Mouse (Mus musculus) kidney, adult 2 months (tissue): ENCODE measurements around the gene Erc2. TPM values are rescaled to one million over a fixed set of nuclear protein-coding genes. Genes with fewer than 3 reads are reported as not detected.
A peak's percentile ranks its signal among the peaks of the same experiment; 100 is the strongest.

Experiments used
- DNase-seq: peaks from one replicate; pipeline ENCODE4 v3.0.0; 2021
- H3K27ac ChIP-seq: fragments of 200-500 bp; 2 replicates; pipeline ENCODE4 v1.5.1; 2012; ENCODE audit warnings: low read depth, low read length, control low read depth, inconsistent platforms; ENCODE audit not compliant: insufficient read depth
- H3K27me3 ChIP-seq: fragments of 200-500 bp; replicated peaks from 2 replicates; pipeline ENCODE4 v1.6.1; 2012; ENCODE audit warnings: mild to moderate bottlenecking, moderate library complexity, low read length, inconsistent platforms; ENCODE audit not compliant: control insufficient read depth, insufficient read depth
- H3K36me3 ChIP-seq: fragments of 200-500 bp; 2 replicates; pipeline ENCODE4 v1.6.1; 2012; ENCODE audit warnings: mild to moderate bottlenecking, moderate library complexity, low read length, inconsistent platforms; ENCODE audit not compliant: control insufficient read depth, insufficient read depth
- H3K4me1 ChIP-seq: fragments of 200-500 bp; 2 replicates; pipeline ENCODE4 v1.6.1; 2011; ENCODE audit warnings: low read length; ENCODE audit not compliant: control insufficient read depth, insufficient read depth
- H3K4me3 ChIP-seq: fragments of 200-500 bp; 2 replicates; pipeline ENCODE4 v1.5.1; 2011; ENCODE audit warnings: mild to moderate bottlenecking, low read depth, low read length, control low read depth; ENCODE audit not compliant: insufficient read depth
- CTCF ChIP-seq: fragments of 200-500 bp; conservative IDR thresholded peaks from 2 replicates; pipeline ENCODE4 v1.5.1; 2011; ENCODE audit warnings: low read depth, mild to moderate bottlenecking, control low read depth, low read length, moderate library complexity, mixed read lengths; ENCODE audit not compliant: insufficient read depth, insufficient read length
- POLR2A ChIP-seq: fragments of 200-500 bp; IDR thresholded peaks from one replicate; pipeline ENCODE4 v1.6.1; 2011; ENCODE audit warnings: low read depth, low read length, control low read depth
- WGBS: fragments of 180-500 bp; shearing (Covaris S2); methylation state at CpG from one replicate; pipeline ENCODE4 v1.1.7; 2018; 5-methylcytosine and 5-hydroxymethylcytosine counted together
- polyA plus RNA-seq: library from polyadenylated mRNA; depleted of rRNA; stranded (reverse); fragments of >200 nt; gene quantifications from 2 replicates; pipeline ENCODE4 v1.2.3, GENCODE M21; 2012

Gene Erc2
- polyA plus RNA-seq, 1 experiment: 6.9 TPM

DNA sequence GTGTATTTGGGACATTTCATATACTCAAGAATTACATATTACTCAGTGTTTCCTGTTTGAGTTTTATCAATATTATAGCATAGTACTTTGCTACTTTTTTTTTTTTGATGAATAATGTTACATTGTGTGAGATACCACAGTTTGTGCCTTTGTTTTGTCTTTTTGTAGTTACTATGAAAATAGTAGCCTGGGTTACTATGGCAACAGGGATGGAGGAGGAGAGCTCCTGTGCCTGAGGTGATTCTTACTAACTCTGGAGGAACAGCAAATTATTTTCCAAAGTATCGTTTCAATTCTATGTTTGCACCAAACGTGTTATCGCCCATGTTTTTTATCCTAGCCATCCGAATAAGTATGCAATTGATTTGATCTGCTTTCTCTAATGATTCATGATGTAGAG lies 438.7 kb downstream of the Erc2 start:
- DNase-seq: no peak
- H3K36me3 ChIP-seq: no peaks in the 10 kb centered on the region
- 78% methylated on average over 4 of the region's 4 CpGs for WGBS
- no peak overlapping the region for H3K27ac ChIP-seq
- no peaks in the 10 kb centered on the region for H3K27me3 ChIP-seq
- no peak overlapping the region for H3K4me3 ChIP-seq
- TF ChIP-seq POLR2A (no peak), CTCF (no peak)
- no peaks in the 10 kb centered on the region for H3K4me1 ChIP-seq

DNA sequence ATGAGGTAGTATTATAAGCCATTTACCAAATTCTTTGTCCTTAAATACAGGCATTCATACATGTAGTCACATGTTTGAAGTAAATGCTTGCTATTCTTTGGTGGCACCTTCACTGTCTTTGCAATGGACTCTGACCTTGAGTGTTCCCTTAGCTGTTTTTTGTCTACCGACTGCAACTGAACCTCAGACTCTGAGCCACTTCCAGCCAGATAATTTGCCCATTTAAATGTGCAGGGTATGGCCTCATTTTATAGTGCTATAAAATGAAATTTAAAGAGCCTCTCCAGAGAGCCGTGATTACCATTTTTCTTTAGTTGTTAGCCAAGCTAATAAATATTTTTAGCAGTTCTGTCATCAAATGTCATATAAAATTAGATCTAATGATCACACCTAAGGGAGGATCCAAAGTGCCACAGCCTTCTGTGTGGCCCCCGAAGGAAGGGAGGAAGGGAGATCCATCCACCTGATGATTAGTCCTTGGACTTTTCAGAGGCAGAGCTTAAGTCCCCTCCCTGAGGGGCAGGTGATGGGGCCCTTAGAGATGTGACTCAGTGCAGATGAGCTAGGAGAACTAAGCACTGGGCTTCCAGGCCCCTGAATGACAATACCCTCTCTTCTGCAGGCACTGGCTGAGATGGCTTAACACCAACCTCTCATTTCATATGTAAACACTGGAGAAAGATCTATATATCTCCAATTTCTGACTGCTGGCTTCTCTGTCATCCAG lies 439.6 kb downstream of the Erc2 start:
- Histone ChIP-seq H3K4me1 (no peaks in the 10 kb centered on the region), H3K27ac (no peak overlapping the region), H3K36me3 (no peaks in the 10 kb centered on the region), H3K4me3 (no peak overlapping the region), H3K27me3 (no peaks in the 10 kb centered on the region)
- no peak for TF ChIP-seq POLR2A
- no peak for TF ChIP-seq CTCF
- DNase-seq: no peak
- 37% methylated on average over 3 of the region's 3 CpGs for WGBS

DNA sequence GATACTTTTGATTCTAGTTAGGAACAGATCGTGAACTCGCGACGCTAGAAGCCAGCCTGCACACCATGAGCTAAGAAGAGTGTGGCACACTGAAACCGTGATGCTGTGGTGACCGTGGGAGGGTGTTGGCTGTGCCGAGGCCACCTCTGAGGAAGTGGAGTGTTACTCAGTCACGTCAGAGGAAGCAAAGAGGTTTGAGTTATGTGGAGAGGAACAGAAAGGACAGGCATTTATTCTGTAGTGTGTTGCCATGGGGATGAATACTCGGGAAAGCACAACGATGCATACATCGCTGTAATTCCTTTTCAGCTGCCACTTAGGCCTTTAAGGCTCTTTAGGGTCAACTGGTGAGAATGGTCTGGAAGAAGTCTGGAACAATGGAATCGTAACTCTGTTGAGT lies 445.8 kb downstream of the Erc2 start:
- no peak for DNase-seq

DNA sequence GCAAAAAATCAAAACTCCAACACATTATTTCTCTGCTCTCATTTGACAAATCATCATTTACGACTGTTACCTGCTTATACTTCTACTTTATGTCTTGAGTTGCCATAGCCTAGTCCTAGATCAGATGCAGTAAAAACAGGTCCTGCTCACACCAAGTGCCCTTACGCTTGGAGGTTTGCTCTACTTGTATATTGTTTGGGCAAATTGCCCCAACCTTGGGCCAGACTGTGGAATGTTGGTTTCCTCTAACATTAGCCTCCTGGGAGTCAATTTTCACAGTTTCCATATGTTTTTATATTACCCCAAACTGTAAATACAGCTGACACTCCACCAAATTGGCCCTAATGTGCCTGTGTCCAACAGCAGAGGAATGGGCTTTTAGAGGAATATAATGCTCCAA lies 447.6 kb downstream of the Erc2 start:
- Histone ChIP-seq H3K27me3 (no peaks in the 10 kb centered on the region), H3K4me1 (no peaks in the 10 kb centered on the region), H3K36me3 (no peaks in the 10 kb centered on the region), H3K27ac (no peak overlapping the region), H3K4me3 (no peak overlapping the region)
- TF ChIP-seq CTCF: no peak
- no peak for TF ChIP-seq POLR2A
- WGBS: 93% methylated on average over 2 of the region's 2 CpGs
- no peak for DNase-seq

More for the DNA sequence above, 445.8 kb downstream of the Erc2 start:
- Histone ChIP-seq H3K4me1 (no peaks in the 10 kb centered on the region), H3K36me3 (no peaks in the 10 kb centered on the region), H3K27me3 (no peaks in the 10 kb centered on the region), H3K4me3 (no peak overlapping the region), H3K27ac (no peak overlapping the region)
- TF ChIP-seq CTCF (no peak), POLR2A (no peak)
- WGBS: 68% methylated on average over 12 of the region's 12 CpGs

DNA sequence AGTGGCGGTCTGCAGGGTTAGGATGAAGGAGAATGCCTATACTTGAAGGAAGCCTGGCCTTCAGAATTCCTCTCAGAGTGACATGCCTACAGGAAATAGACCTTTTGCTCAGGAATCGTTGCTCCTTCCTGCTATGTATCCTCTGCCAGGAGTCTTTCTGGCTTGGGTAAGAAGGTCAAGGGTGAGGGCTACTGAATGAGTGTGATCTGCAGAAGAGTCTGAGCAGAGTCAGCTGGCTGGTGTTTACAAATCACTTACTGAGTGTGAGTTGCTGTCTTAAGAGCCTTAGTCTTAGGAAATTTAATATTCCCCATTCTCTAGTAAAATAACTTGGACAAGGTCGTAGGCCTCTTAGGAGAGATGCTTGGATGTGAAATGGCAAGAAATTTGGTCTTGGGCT lies 450.3 kb downstream of the Erc2 start:
- H3K4me1 ChIP-seq: no peaks in the 10 kb centered on the region
- WGBS: 70% methylated on average over 3 of the region's 3 CpGs
- H3K36me3 ChIP-seq: no peaks in the 10 kb centered on the region
- no peak overlapping the region for H3K4me3 ChIP-seq
- H3K27me3 ChIP-seq: no peaks in the 10 kb centered on the region
- DNase-seq: no peak
- TF ChIP-seq POLR2A (no peak), CTCF (no peak)
- no peak overlapping the region for H3K27ac ChIP-seq

DNA sequence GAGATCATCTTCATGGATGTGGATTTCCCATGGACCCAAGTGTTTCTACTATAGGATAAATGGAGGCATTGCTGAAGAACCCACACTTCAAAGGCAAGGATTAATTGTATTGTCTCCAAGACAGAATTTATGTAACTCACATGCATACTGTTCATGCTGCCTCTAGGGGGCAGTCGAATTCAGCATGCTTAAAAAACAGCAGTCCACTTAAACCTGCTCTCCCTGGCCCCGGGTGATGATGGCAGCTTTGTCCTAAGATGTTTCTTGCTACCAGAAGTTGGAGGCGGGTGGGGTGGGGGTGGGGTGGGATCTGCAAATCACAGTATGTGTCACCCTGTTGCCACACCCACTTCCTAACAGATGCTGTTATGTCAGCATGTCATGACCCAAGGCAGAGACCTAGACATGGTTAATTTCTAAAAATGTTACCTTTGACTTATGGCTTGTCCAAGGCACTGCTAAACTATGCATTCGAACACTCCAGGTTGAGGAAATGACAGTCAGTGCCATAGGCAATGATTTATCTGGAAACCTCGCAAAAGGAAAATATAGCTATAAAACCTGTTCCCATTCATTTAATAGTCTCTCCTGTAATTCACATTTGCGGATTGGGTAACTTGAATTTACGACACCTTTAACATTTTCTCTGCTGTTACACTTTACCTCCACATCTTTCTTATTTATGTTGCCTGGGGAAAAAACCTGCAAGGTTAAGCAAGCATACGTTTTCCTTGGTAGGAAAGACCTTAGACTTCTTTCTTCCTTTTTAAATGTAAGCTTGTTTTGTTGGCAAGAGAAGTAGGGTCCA lies 467.6 kb downstream of the Erc2 start:
- peak; percentile 9 for DNase-seq
- TF ChIP-seq POLR2A: no peak
- peak; percentile 43 for TF ChIP-seq CTCF
- Histone ChIP-seq H3K27ac (no peak overlapping the region), H3K36me3 (no peaks in the 10 kb centered on the region), H3K27me3 (no peaks in the 10 kb centered on the region), H3K4me3 (no peak overlapping the region), H3K4me1 (no peaks in the 10 kb centered on the region)
- 49% methylated on average over 8 of the region's 8 CpGs for WGBS

DNA sequence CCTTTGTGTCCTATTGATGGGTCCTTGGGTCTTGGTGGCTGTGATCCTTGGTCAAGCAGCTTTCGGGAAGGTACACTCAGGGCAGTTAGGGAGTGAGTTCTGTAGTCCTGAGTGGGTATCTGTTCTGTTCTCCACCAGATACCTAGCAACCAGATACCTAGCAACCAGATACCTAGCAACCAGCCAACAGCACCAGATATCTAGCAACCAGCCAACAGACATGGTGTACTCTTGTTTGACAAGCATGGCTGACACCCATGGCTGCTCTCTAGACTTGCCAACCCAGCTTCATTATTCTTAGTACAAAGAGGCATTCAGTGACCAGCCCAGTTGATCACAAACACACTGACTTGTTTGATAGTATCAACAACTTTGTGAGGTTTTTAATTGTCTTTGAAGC lies 469.1 kb downstream of the Erc2 start:
- Histone ChIP-seq H3K27ac (no peak overlapping the region), H3K4me3 (no peak overlapping the region), H3K27me3 (no peaks in the 10 kb centered on the region), H3K36me3 (no peaks in the 10 kb centered on the region), H3K4me1 (no peaks in the 10 kb centered on the region)
- no peak for DNase-seq
- WGBS: 97% methylated on average over 1 of the region's 1 CpGs
- no peak for TF ChIP-seq POLR2A
- no peak for TF ChIP-seq CTCF
